Mouse (Mus musculus) ES-Bruce4 (cell line): ENCODE measurements around the gene Lgalsl. TPM values are rescaled to one million over a fixed set of nuclear protein-coding genes. Genes with fewer than 3 reads are reported as not detected.
A peak's percentile ranks its signal among the peaks of the same experiment; 100 is the strongest.

ENCODE experiments used
- H3K27ac ChIP-seq: 2 replicates; pipeline ENCODE4 v1.5.1; 2012; ENCODE audit warnings: low read length, inconsistent platforms; ENCODE audit not compliant: insufficient read depth
- H3K27me3 ChIP-seq: 2 replicates; pipeline ENCODE4 v1.6.1; 2012; ENCODE audit warnings: mild to moderate bottlenecking, low read length, inconsistent platforms; ENCODE audit not compliant: control insufficient read depth, poor library complexity, insufficient read depth, severe bottlenecking
- H3K36me3 ChIP-seq: 2 replicates; pipeline ENCODE4 v1.6.1; 2012; ENCODE audit warnings: inconsistent platforms, mild to moderate bottlenecking, low read length, moderate library complexity; ENCODE audit not compliant: control insufficient read depth, poor library complexity, insufficient read depth, severe bottlenecking
- H3K4me1 ChIP-seq: one replicate; pipeline ENCODE4 v1.8.1; 2011; ENCODE audit warnings: low read length; ENCODE audit not compliant: control insufficient read depth, insufficient read depth
- H3K4me3 ChIP-seq: 2 replicates; pipeline ENCODE4 v1.5.1; 2011; ENCODE audit warnings: low read depth, mild to moderate bottlenecking, low read length
- H3K9ac ChIP-seq: 2 replicates; pipeline ENCODE4 v1.6.1; 2012; ENCODE audit warnings: low read depth, mild to moderate bottlenecking, inconsistent platforms; ENCODE audit not compliant: poor library complexity, severe bottlenecking
- H3K9me3 ChIP-seq: replicated peaks from 2 replicates; pipeline ENCODE4 v1.6.1; 2012; ENCODE audit warnings: mild to moderate bottlenecking, low read length, inconsistent platforms; ENCODE audit not compliant: control insufficient read depth, poor library complexity, insufficient read depth, severe bottlenecking
- CTCF ChIP-seq: IDR thresholded peaks from one replicate; pipeline ENCODE4 v1.8.1; 2011; ENCODE audit warnings: low read depth, low read length
- EP300 ChIP-seq: IDR thresholded peaks from 2 replicates; pipeline ENCODE4 v1.6.1; 2011; ENCODE audit warnings: low read depth, low read length; ENCODE audit not compliant: insufficient read depth
- POLR2A ChIP-seq: IDR thresholded peaks from one replicate; pipeline ENCODE4 v1.8.1; 2011; ENCODE audit warnings: low read length; ENCODE audit not compliant: insufficient read depth
- polyA plus RNA-seq: library from polyadenylated mRNA; stranded (reverse); fragments of >200 nt; gene quantifications from 2 replicates; pipeline ENCODE4 v1.2.4, GENCODE M21; 2011; ENCODE audit warnings: low read depth; ENCODE audit not compliant: missing spikeins, insufficient read depth, insufficient read length

Gene Lgalsl
- polyA plus RNA-seq, 1 experiment = 24.1 TPM

GRCm38 (mm10) chr11:20800277-20801092 lies 30.4 kb downstream of the Lgalsl start:
- no peak for TF ChIP-seq CTCF
- TF ChIP-seq POLR2A = no peak
- TF ChIP-seq EP300 = no peak
- Histone ChIP-seq H3K4me3 (no peak overlapping the region), H3K36me3 (no peaks in the 10 kb centered on the region), H3K4me1 (no peaks in the 10 kb centered on the region), H3K27ac (no peak overlapping the region), H3K27me3 (no peaks in the 10 kb centered on the region; the same call in 1 of the 2 replicates), H3K9ac (no peak overlapping the region), H3K9me3 (no peaks in the 10 kb centered on the region)

- TF ChIP-seq CTCF (no peak), EP300 (no peak), POLR2A (no peak)
Observed at GRCm38 (mm10) chr11:20797841-20798240, 33.0 kb downstream of the Lgalsl start.

GRCm38 (mm10) chr11:20795466-20795865 lies 35.4 kb downstream of the Lgalsl start:
- Histone ChIP-seq H3K27ac (no peak overlapping the region), H3K36me3 (no peaks in the 10 kb centered on the region), H3K9ac (no peak overlapping the region), H3K4me1 (no peaks in the 10 kb centered on the region), H3K27me3 (no peaks in the 10 kb centered on the region; the same call in 1 of the 2 replicates), H3K9me3 (no peaks in the 10 kb centered on the region), H3K4me3 (no peak overlapping the region)
- no peak for TF ChIP-seq POLR2A
- TF ChIP-seq EP300 = no peak
- TF ChIP-seq CTCF = no peak

More at GRCm38 (mm10) chr11:20797841-20798240, 33.0 kb downstream of the Lgalsl start:
- no peak overlapping the region for H3K9ac ChIP-seq
- H3K9me3 ChIP-seq = no peaks in the 10 kb centered on the region
- H3K36me3 ChIP-seq = no peaks in the 10 kb centered on the region
- H3K27me3 ChIP-seq = no peaks in the 10 kb centered on the region; the same call in 1 of the 2 replicates
- no peak overlapping the region for H3K27ac ChIP-seq
- H3K4me3 ChIP-seq = no peak overlapping the region
- H3K4me1 ChIP-seq = no peaks in the 10 kb centered on the region

GRCm38 (mm10) chr11:20794913-20795254 lies 36.0 kb downstream of the Lgalsl start:
- Histone ChIP-seq H3K4me1 (no peaks in the 10 kb centered on the region), H3K27me3 (no peaks in the 10 kb centered on the region; the same call in 1 of the 2 replicates), H3K9ac (no peak overlapping the region), H3K27ac (no peak overlapping the region), H3K4me3 (no peak overlapping the region), H3K36me3 (no peaks in the 10 kb centered on the region), H3K9me3 (no peaks in the 10 kb centered on the region)
- TF ChIP-seq POLR2A = no peak
- no peak for TF ChIP-seq CTCF
- TF ChIP-seq EP300 = no peak

GRCm38 (mm10) chr11:20794196-20794912 lies 36.5 kb downstream of the Lgalsl start:
- Histone ChIP-seq H3K9me3 (no peaks in the 10 kb centered on the region), H3K9ac (no peak overlapping the region), H3K27ac (no peak overlapping the region), H3K4me1 (no peaks in the 10 kb centered on the region), H3K4me3 (no peak overlapping the region), H3K36me3 (no peaks in the 10 kb centered on the region), H3K27me3 (no peaks in the 10 kb centered on the region; the same call in 1 of the 2 replicates)
- no peak for TF ChIP-seq EP300
- peak; percentile 85 for TF ChIP-seq CTCF

GRCm38 (mm10) chr11:20793676-20794075 lies 37.2 kb downstream of the Lgalsl start:
- H3K27me3 ChIP-seq = no peaks in the 10 kb centered on the region
- no peak overlapping the region for H3K4me3 ChIP-seq
- no peaks in the 10 kb centered on the region for H3K4me1 ChIP-seq
- H3K27ac ChIP-seq = no peak overlapping the region
- no peak overlapping the region for H3K9ac ChIP-seq
- H3K9me3 ChIP-seq = no peaks in the 10 kb centered on the region
- TF ChIP-seq EP300 = no peak
- TF ChIP-seq CTCF = no peak
- TF ChIP-seq POLR2A = no peak
- H3K36me3 ChIP-seq = no peaks in the 10 kb centered on the region
